7 mouse cellular contexts compared by ENCODE assay signal in the genomic region with DNA sequence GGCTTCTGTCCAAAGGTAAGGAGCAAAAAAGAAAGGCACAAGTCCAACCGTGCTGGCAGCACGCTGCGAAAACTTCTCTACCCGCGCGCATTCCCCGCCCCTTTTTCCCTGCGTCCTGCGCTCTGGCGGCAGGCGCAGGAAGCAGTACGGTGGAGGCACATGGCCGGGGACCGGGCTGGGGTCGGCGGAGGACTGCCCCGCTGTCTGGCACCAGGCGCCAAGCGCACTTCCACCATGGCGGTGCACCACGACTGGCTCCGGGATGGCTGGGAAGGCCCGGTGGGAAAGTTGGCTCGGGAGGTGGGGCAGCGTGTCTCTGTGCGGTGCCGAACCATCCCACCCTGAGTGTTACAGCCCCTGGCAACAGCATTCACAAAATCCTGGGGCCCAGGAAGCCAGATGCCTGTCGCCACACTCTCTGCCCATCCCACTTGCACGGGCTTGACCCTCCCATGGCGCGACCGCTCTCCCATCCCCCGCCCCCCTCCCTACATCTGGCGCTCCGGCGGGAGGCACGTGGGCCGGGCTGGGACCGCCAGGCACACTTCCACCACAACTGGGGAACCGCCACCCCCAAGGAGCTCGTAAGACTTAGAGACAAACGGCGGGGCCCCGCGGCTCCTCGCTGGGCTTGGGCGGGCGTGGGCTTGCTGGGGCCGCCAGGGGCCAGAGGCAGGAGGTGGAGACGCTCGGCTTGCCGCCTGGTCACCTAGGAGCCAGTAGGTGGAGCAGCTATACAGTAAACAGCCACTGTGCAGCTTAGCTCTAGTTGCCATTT. TPM values are rescaled to one million over a fixed set of nuclear protein-coding genes. Genes with fewer than 3 reads are reported as not detected.
DNase-seq lines count a peak whose midpoint lies in the region; ATAC-seq lines count a peak whose summit lies in the region.

No protein-coding gene starts in this region.

- DNase-seq in adrenal gland, postnatal 14 days: peak; percentile 63
- DNase-seq in embryo, embryonic 10.5 days (ENCODE audit: low spot score): peak; percentile 86
- peak; percentile 23 to 50 for DNase-seq in gastrocnemius, postnatal 4 days (ENCODE audit: low spot score in 2 of 2)
- peak; percentile 90 for DNase-seq in intestine, embryonic 14.5 days (ENCODE audit: low spot score)
- DNase-seq in left cerebral cortex, postnatal 25 days (ENCODE audit: low spot score in 2 of 2): peak; percentile 45 to 54
- DNase-seq in right cerebral cortex, postnatal 36 days (ENCODE audit: low spot score in 2 of 2): peak; percentile 26 to 29

- intact Hi-C loops in left cerebral cortex, postnatal 25 days (cut with DNase I): loop anchor here (10.0 kb wide), 1 partner anchor 723 kb away; a partner anchor contains a TSS

- ATAC-seq in intestine, embryonic 14.5 days (replicated peaks; ENCODE audit: low FRiP score, low TSS enrichment, low read depth): peak; percentile 96
- peak; percentile 90 for ATAC-seq in megakaryocyte progenitor cell, adult 5-6 weeks (replicated peaks; ENCODE audit: poor library complexity)

- no peaks in the 10 kb centered on the region for H3K4me1 ChIP-seq in intestine, embryonic 14.5 days (replicated peaks; ENCODE audit: control insufficient read depth, insufficient read depth, low read length)

- peak overlapping the region; percentile 53 for H3K9ac ChIP-seq in intestine, embryonic 14.5 days (ENCODE audit: low read length)

- H3K27me3 ChIP-seq in intestine, embryonic 14.5 days (replicated peaks; ENCODE audit: control insufficient read depth, insufficient read depth, low read length): no peaks in the 10 kb centered on the region

- no peaks in the 10 kb centered on the region for H3K36me3 ChIP-seq in intestine, embryonic 14.5 days (ENCODE audit: control insufficient read depth, insufficient read depth, low read length)

- H3K27ac ChIP-seq in intestine, embryonic 14.5 days (ENCODE audit: low read depth): peak overlapping the region; percentile 83

- H3K9me3 ChIP-seq in intestine, embryonic 14.5 days (ENCODE audit: control insufficient read depth, low read length): no peaks in the 10 kb centered on the region

- WGBS in intestine, embryonic 14.5 days: 3% methylated on average over 50 of the region's 52 CpGs

- H3K4me3 ChIP-seq in intestine, embryonic 14.5 days (ENCODE audit: low read depth, low read length): peak overlapping the region; percentile 50

- peak overlapping the region; percentile 75 for H3K4me2 ChIP-seq in intestine, embryonic 14.5 days (ENCODE audit: low read length)

RNA-seq across cellular contexts. Expression of a gene that starts 22.0 kb away (rescaled TPM):
- total RNA-seq in adrenal gland, postnatal 14 days (2021): not detected in 2 replicates
- total RNA-seq in gastrocnemius, postnatal 4 days (2021): not detected
- not detected in 2 replicates for polyA plus RNA-seq in intestine, embryonic 14.5 days (2014; fragmentation: Nextera tagmentation; extraction: Ambion mirVana)
- total RNA-seq in left cerebral cortex, postnatal 25 days (2021): not detected
- not detected in 2 replicates for total RNA-seq in megakaryocyte progenitor cell, adult 5-6 weeks (2015)
- total RNA-seq in megakaryocyte progenitor cell, adult 5-6 weeks (2017): not detected in 2 replicates

RNA-seq across cellular contexts. Expression of a gene that starts 28.6 kb away (rescaled TPM):
- total RNA-seq in adrenal gland, postnatal 14 days (2021): not detected in 2 replicates
- not detected for total RNA-seq in gastrocnemius, postnatal 4 days (2021)
- not detected in 2 replicates for polyA plus RNA-seq in intestine, embryonic 14.5 days (2014; fragmentation: Nextera tagmentation; extraction: Ambion mirVana)
- not detected for total RNA-seq in left cerebral cortex, postnatal 25 days (2021)
- not detected in 2 replicates for total RNA-seq in megakaryocyte progenitor cell, adult 5-6 weeks (2015)
- total RNA-seq in megakaryocyte progenitor cell, adult 5-6 weeks (2017): not detected in 2 replicates

Comparison
In these comparisons a context has a peak if more than half of its experiments do, and no peak if none do; other contexts are left out.
1. Peak in every context shown above with its lines: DNase-seq, ATAC-seq, H3K4me3 ChIP-seq and H3K27ac ChIP-seq.
2. DNase-seq: peak in every context shown above with its lines; median percentile 90 in intestine, embryonic 14.5 days; 86 in embryo, embryonic 10.5 days; 63 in adrenal gland, postnatal 14 days; 50 in left cerebral cortex, postnatal 25 days; 36 in gastrocnemius, postnatal 4 days; 28 in right cerebral cortex, postnatal 36 days.